Mouse (Mus musculus): ENCODE results near the gene Atoh7. TPM values are rescaled to one million over a fixed set of nuclear protein-coding genes. Genes with fewer than 3 reads are reported as not detected.

Atoh7 gene
- total and polyA plus RNA-seq, 2 experiments from 2014 or later, result 13.8 to 14.7 TPM

GRCm38 (mm10) chr10:63059862-63060261, 39.6 kb upstream of the Atoh7 start, which contains the start of gene Pbld1:
Gene Pbld1 (plus strand): TSS chr10:63060162.
- Histone ChIP-seq H3K9ac (replicated peaks; ENCODE audit: low read length) (no peak within 1 kb of the TSS), H3K27ac (no peak within 1 kb of the TSS), H3K36me3 (ENCODE audit: insufficient read depth, low read length) (no peaks in the 10 kb centered on the region), H3K4me2 (ENCODE audit: low read depth, low read length) (no peak within 1 kb of the TSS), H3K4me3 (ENCODE audit: low read length) (no peak within 1 kb of the TSS), H3K27me3 (ENCODE audit: insufficient read depth, low read length) (no peaks in the 10 kb centered on the region), H3K4me1 (ENCODE audit: insufficient read depth, low read length) (no peaks in the 10 kb centered on the region), H3K9me3 (ENCODE audit: low read length) (no peaks in the 10 kb centered on the region)
- DNase-seq (ENCODE audit: low spot score) (no peak), ATAC-seq (no peak)
- WGBS, result 82% methylated on average over 2 of the region's 2 CpGs
- TF ChIP-seq CTCF (IDR thresholded peaks at IDR 0.05; ENCODE audit: low read depth), result no peak

- H3K9ac ChIP-seq (replicated peaks; ENCODE audit: low read length), result no peak overlapping the region
- DNase-seq (ENCODE audit: low spot score), result no peak
- TF ChIP-seq CTCF (IDR thresholded peaks at IDR 0.05; ENCODE audit: low read depth), result no peak
- no peaks in the 10 kb centered on the region for H3K36me3 ChIP-seq (ENCODE audit: insufficient read depth, low read length)
- WGBS, result 66% methylated on average over 11 of the region's 11 CpGs
- no peak overlapping the region for H3K4me3 ChIP-seq (ENCODE audit: low read length)
- no peak overlapping the region for H3K4me2 ChIP-seq (ENCODE audit: low read depth, low read length)
- H3K27ac ChIP-seq, result no peak overlapping the region
- H3K27me3 ChIP-seq (ENCODE audit: insufficient read depth, low read length), result no peaks in the 10 kb centered on the region
- no peak for ATAC-seq
- no peaks in the 10 kb centered on the region for H3K9me3 ChIP-seq (ENCODE audit: low read length)
- H3K4me1 ChIP-seq (ENCODE audit: insufficient read depth, low read length), result no peaks in the 10 kb centered on the region
These were observed 39.0 kb upstream of the Atoh7 start for GRCm38 (mm10) chr10:63060406-63060805.

GRCm38 (mm10) chr10:63061266-63061665, 38.2 kb upstream of the Atoh7 start:
- no peak for DNase-seq (ENCODE audit: low spot score)
- no peak for TF ChIP-seq CTCF (IDR thresholded peaks at IDR 0.05; ENCODE audit: low read depth)
- H3K9ac ChIP-seq (replicated peaks; ENCODE audit: low read length), result no peak overlapping the region
- no peak overlapping the region for H3K27ac ChIP-seq
- no peaks in the 10 kb centered on the region for H3K4me1 ChIP-seq (ENCODE audit: insufficient read depth, low read length)
- no peaks in the 10 kb centered on the region for H3K9me3 ChIP-seq (ENCODE audit: low read length)
- no peak overlapping the region for H3K4me2 ChIP-seq (ENCODE audit: low read depth, low read length)
- ATAC-seq, result no peak
- WGBS, result 67% methylated on average over 12 of the region's 12 CpGs
- H3K4me3 ChIP-seq (ENCODE audit: low read length), result no peak overlapping the region
- no peaks in the 10 kb centered on the region for H3K36me3 ChIP-seq (ENCODE audit: insufficient read depth, low read length)
- no peaks in the 10 kb centered on the region for H3K27me3 ChIP-seq (ENCODE audit: insufficient read depth, low read length)

GRCm38 (mm10) chr10:63062696-63063095, 36.8 kb upstream of the Atoh7 start:
- Histone ChIP-seq H3K4me3 (ENCODE audit: low read length) (no peak overlapping the region), H3K27ac (no peak overlapping the region), H3K27me3 (ENCODE audit: insufficient read depth, low read length) (no peaks in the 10 kb centered on the region), H3K9ac (replicated peaks; ENCODE audit: low read length) (no peak overlapping the region), H3K4me1 (ENCODE audit: insufficient read depth, low read length) (no peaks in the 10 kb centered on the region), H3K4me2 (ENCODE audit: low read depth, low read length) (no peak overlapping the region), H3K36me3 (ENCODE audit: insufficient read depth, low read length) (no peaks in the 10 kb centered on the region), H3K9me3 (ENCODE audit: low read length) (no peaks in the 10 kb centered on the region)
- no peak for TF ChIP-seq CTCF (IDR thresholded peaks at IDR 0.05; ENCODE audit: low read depth)
- 89% methylated on average over 5 of the region's 5 CpGs for WGBS
- ATAC-seq, result no peak
- DNase-seq (ENCODE audit: low spot score), result no peak

- Histone ChIP-seq H3K9me3 (ENCODE audit: low read length) (no peaks in the 10 kb centered on the region), H3K4me3 (ENCODE audit: low read length) (no peak overlapping the region), H3K4me1 (ENCODE audit: insufficient read depth, low read length) (no peaks in the 10 kb centered on the region), H3K36me3 (ENCODE audit: insufficient read depth, low read length) (no peaks in the 10 kb centered on the region), H3K27ac (no peak overlapping the region), H3K4me2 (ENCODE audit: low read depth, low read length) (no peak overlapping the region), H3K9ac (replicated peaks; ENCODE audit: low read length) (no peak overlapping the region), H3K27me3 (ENCODE audit: insufficient read depth, low read length) (no peaks in the 10 kb centered on the region)
- DNase-seq (ENCODE audit: low spot score), result no peak
- no peak for ATAC-seq
- WGBS, result 68% methylated on average over 7 of the region's 7 CpGs
- TF ChIP-seq CTCF (IDR thresholded peaks at IDR 0.05; ENCODE audit: low read depth), result no peak
These were observed 36.1 kb upstream of the Atoh7 start for GRCm38 (mm10) chr10:63063365-63063764.

GRCm38 (mm10) chr10:63064516-63064915, 34.9 kb upstream of the Atoh7 start:
- no peaks in the 10 kb centered on the region for H3K4me1 ChIP-seq (ENCODE audit: insufficient read depth, low read length)
- H3K4me2 ChIP-seq (ENCODE audit: low read depth, low read length), result no peak overlapping the region
- ATAC-seq (no peak), DNase-seq (ENCODE audit: low spot score) (no peak)
- H3K36me3 ChIP-seq (ENCODE audit: insufficient read depth, low read length), result no peaks in the 10 kb centered on the region
- no peak overlapping the region for H3K4me3 ChIP-seq (ENCODE audit: low read length)
- no peak for TF ChIP-seq CTCF (IDR thresholded peaks at IDR 0.05; ENCODE audit: low read depth)
- H3K9me3 ChIP-seq (ENCODE audit: low read length), result no peaks in the 10 kb centered on the region
- no peaks in the 10 kb centered on the region for H3K27me3 ChIP-seq (ENCODE audit: insufficient read depth, low read length)
- 83% methylated on average over 9 of the region's 9 CpGs for WGBS
- no peak overlapping the region for H3K9ac ChIP-seq (replicated peaks; ENCODE audit: low read length)
- no peak overlapping the region for H3K27ac ChIP-seq

GRCm38 (mm10) chr10:63065561-63065960, 33.9 kb upstream of the Atoh7 start:
- Histone ChIP-seq H3K4me2 (ENCODE audit: low read depth, low read length) (no peak overlapping the region), H3K27me3 (ENCODE audit: insufficient read depth, low read length) (no peaks in the 10 kb centered on the region), H3K9me3 (ENCODE audit: low read length) (no peaks in the 10 kb centered on the region), H3K27ac (no peak overlapping the region), H3K4me3 (ENCODE audit: low read length) (no peak overlapping the region), H3K9ac (replicated peaks; ENCODE audit: low read length) (no peak overlapping the region), H3K4me1 (ENCODE audit: insufficient read depth, low read length) (no peaks in the 10 kb centered on the region), H3K36me3 (ENCODE audit: insufficient read depth, low read length) (no peaks in the 10 kb centered on the region)
- TF ChIP-seq CTCF (IDR thresholded peaks at IDR 0.05; ENCODE audit: low read depth), result no peak
- peak; percentile 5 for DNase-seq (ENCODE audit: low spot score)
- 54% methylated on average over 8 of the region's 8 CpGs for WGBS
- ATAC-seq, result no peak
